ENCODE assay signal across 27 mouse cellular contexts in the genomic region with DNA sequence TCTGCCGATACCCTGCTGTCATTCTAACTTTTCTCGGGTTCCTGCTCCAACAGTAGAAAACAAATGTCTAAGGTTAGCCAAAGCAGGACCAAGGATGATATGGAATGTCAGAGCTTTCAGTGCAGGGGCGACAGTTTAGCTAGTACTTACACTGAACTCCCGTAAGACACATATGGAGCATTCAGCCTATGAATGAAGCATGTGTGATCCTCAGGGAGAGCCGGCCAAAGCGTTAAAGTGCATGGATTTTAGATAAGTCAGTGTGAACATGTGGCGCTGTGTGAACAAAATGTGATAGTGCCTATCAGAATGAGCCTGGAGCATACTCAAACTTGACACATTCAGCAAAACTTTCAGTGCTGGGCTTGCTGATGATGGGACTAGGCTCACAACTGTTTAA.
DNase-seq lines count a peak whose midpoint lies in the region; ATAC-seq lines count a peak whose summit lies in the region.
"Had no signal": no experiment of that assay in that cellular context is flagged by ENCODE, and none has a peak within 500 bp of the region (broad histone marks: within the 10 kb centered on the region; RNA-seq: fewer than 3 reads in every experiment).

No protein-coding gene starts in this region.

- intact Hi-C loops in gastrocnemius, postnatal 14 days (cut with DNase I; ENCODE audit: low total_unique reads): no loop called here

- no peaks in the 10 kb centered on the region for H3K36me3 ChIP-seq in forebrain, embryonic 15.5 days
- no peaks in the 10 kb centered on the region for H3K36me3 ChIP-seq in forebrain, embryonic 11.5 days (ENCODE audit: control insufficient read depth, insufficient read depth, low read length)
- H3K36me3 ChIP-seq: embryonic facial prominence, embryonic 10.5 days; embryonic facial prominence, embryonic 13.5 days; G1E; hindbrain, embryonic 12.5 days; hindbrain, embryonic 15.5 days had no signal

- no peak for DNase-seq in forebrain, embryonic 11.5 days (ENCODE audit: low spot score)
- DNase-seq in frontal cortex, postnatal 36 days (ENCODE audit: low spot score in 2 of 2): no peak
- DNase-seq in brain, adult 2 months (ENCODE audit: low read depth, low spot score): peak; percentile 14
- DNase-seq in brain, embryonic 18.5 days (ENCODE audit: low read depth, low spot score): peak; percentile 43
- no peak for DNase-seq in gastrocnemius, postnatal 14 days
- DNase-seq: adrenal gland, postnatal 10 days; adrenal gland, postnatal 36 days; B cell, adult 2 months; cerebellum, adult 8-10 months; cerebellum, postnatal 10 days; cerebellum, postnatal 36 days; embryo, embryonic 11 days; gastrocnemius, postnatal 10 days; heart, adult 11 months; kidney, adult 2 months had no signal

- no peak overlapping the region for H3K4me2 ChIP-seq in forebrain, embryonic 15.5 days (replicated peaks)
- H3K4me2 ChIP-seq in forebrain, embryonic 11.5 days (ENCODE audit: low read depth, low read length, severe bottlenecking): no peak overlapping the region
- H3K4me2 ChIP-seq: embryonic facial prominence, embryonic 13.5 days; heart, embryonic 11.5 days; hindbrain, embryonic 12.5 days; hindbrain, embryonic 15.5 days had no signal

- H3K27me3 ChIP-seq in forebrain, embryonic 15.5 days: no peaks in the 10 kb centered on the region
- no peaks in the 10 kb centered on the region for H3K27me3 ChIP-seq in forebrain, embryonic 11.5 days (ENCODE audit: control insufficient read depth, insufficient read depth, low read length)
- H3K27me3 ChIP-seq: CH12.LX; embryonic facial prominence, embryonic 13.5 days; hindbrain, embryonic 12.5 days; hindbrain, embryonic 15.5 days; Patski had no signal

- no peak overlapping the region for H3K27ac ChIP-seq in forebrain, embryonic 15.5 days (replicated peaks)
- no peak overlapping the region for H3K27ac ChIP-seq in forebrain, embryonic 11.5 days (ENCODE audit: low read depth, low read length)
- H3K27ac ChIP-seq: embryonic facial prominence, embryonic 10.5 days; embryonic facial prominence, embryonic 13.5 days; hindbrain, embryonic 12.5 days; hindbrain, embryonic 15.5 days had no signal

- ATAC-seq in forebrain, embryonic 15.5 days (replicated peaks): peak; percentile 57; the same call in 1 of the 2 replicates
- no peak for ATAC-seq in forebrain, embryonic 11.5 days (replicated peaks; ENCODE audit: low FRiP score)
- ATAC-seq in frontal cortex, adult (ENCODE audit: low TSS enrichment): peak; percentile 34; the same call in 1 of the 2 replicates
- ATAC-seq: intestine, postnatal 0 days; Patski had no signal

- no peak overlapping the region for H3K4me3 ChIP-seq in forebrain, embryonic 15.5 days
- H3K4me3 ChIP-seq in forebrain, embryonic 11.5 days (ENCODE audit: low read depth, low read length): no peak overlapping the region
- H3K4me3 ChIP-seq: embryonic facial prominence, embryonic 10.5 days; embryonic facial prominence, embryonic 13.5 days; erythroblast, embryonic 14.5 days; hindbrain, embryonic 12.5 days; hindbrain, embryonic 15.5 days had no signal

- H3K9ac ChIP-seq in forebrain, embryonic 15.5 days (replicated peaks): no peak overlapping the region
- no peak overlapping the region for H3K9ac ChIP-seq in forebrain, embryonic 11.5 days (ENCODE audit: low read length)
- H3K9ac ChIP-seq: embryonic facial prominence, embryonic 13.5 days; hindbrain, embryonic 12.5 days; hindbrain, embryonic 15.5 days had no signal

- H3K9me3 ChIP-seq in forebrain, embryonic 15.5 days: no peaks in the 10 kb centered on the region
- no peaks in the 10 kb centered on the region for H3K9me3 ChIP-seq in forebrain, embryonic 11.5 days (ENCODE audit: control insufficient read depth, low read length)
- H3K9me3 ChIP-seq: embryonic facial prominence, embryonic 10.5 days; embryonic facial prominence, embryonic 13.5 days; G1E; hindbrain, embryonic 12.5 days; hindbrain, embryonic 15.5 days had no signal

- no peaks in the 10 kb centered on the region for H3K4me1 ChIP-seq in forebrain, embryonic 15.5 days
- H3K4me1 ChIP-seq in forebrain, embryonic 11.5 days (replicated peaks; ENCODE audit: control insufficient read depth, insufficient read depth, low read length): no peaks in the 10 kb centered on the region
- H3K4me1 ChIP-seq: embryonic facial prominence, embryonic 10.5 days; embryonic facial prominence, embryonic 13.5 days; hindbrain, embryonic 12.5 days; hindbrain, embryonic 15.5 days had no signal

- WGBS in forebrain, embryonic 15.5 days: 80% methylated on average over 7 of the region's 7 CpGs
- WGBS in forebrain, embryonic 11.5 days: 90% methylated on average over 7 of the region's 7 CpGs

Comparison
In these comparisons a context has a peak if more than half of its experiments do, and no peak if none do; other contexts are left out.
1. DNase-seq: peak in brain, adult 2 months (single experiment) and brain, embryonic 18.5 days (single experiment); none in forebrain, embryonic 11.5 days (single experiment), frontal cortex, postnatal 36 days (0 of 2) and gastrocnemius, postnatal 14 days (single experiment).